Mouse (Mus musculus) megakaryocyte-erythroid progenitor cell, adult 5-6 weeks (primary cell): ENCODE results near the gene Stap2. TPM values are rescaled to one million over a fixed set of nuclear protein-coding genes. Genes with fewer than 3 reads are reported as not detected.

Experiments
- ATAC-seq: replicated peaks from 2 replicates; pipeline ENCODE4 v1.8.0; 2016; ENCODE audit warnings: mild to moderate bottlenecking, inconsistent platforms; ENCODE audit not compliant: severe bottlenecking, poor library complexity, low FRiP score, low TSS enrichment
- total RNA-seq, 2 experiments: library from RNA; stranded (forward) in 1 of 2; stranded (reverse) in 1 of 2; fragments of 200-1000, 215-1000 nt in 1 of 2; fragments of >200 nt in 1 of 2; fragmentation: Nextera tagmentation in 1 of 2; gene quantifications; 2 replicates each; pipeline ENCODE4 v1.2.3; 2014 to 2017

The Stap2 gene
- total RNA-seq, 2 experiments from 2014 or later: not detected

- ATAC-seq: no peak
Observed at GRCm38 (mm10) chr17:56026881-56027280, 21.5 kb upstream of the Stap2 start.

GRCm38 (mm10) chr17:56026303-56026702 is 20.9 kb upstream of the Stap2 start:
- no peak for ATAC-seq

GRCm38 (mm10) chr17:56024931-56025330 is 19.5 kb upstream of the Stap2 start:
- ATAC-seq: no peak

- no peak for ATAC-seq
Observed at GRCm38 (mm10) chr17:56024476-56024875, 19.1 kb upstream of the Stap2 start.

- no peak for ATAC-seq
Observed at GRCm38 (mm10) chr17:56023386-56023785, 18.0 kb upstream of the Stap2 start.

GRCm38 (mm10) chr17:56022989-56023290 is 17.6 kb upstream of the Stap2 start:
- no peak for ATAC-seq

GRCm38 (mm10) chr17:56022131-56022988 is 17.0 kb upstream of the Stap2 start:
- ATAC-seq: no peak

- no peak for ATAC-seq
Observed at GRCm38 (mm10) chr17:56021161-56021910, 16.0 kb upstream of the Stap2 start.

GRCm38 (mm10) chr17:56020400-56021084 is 15.2 kb upstream of the Stap2 start:
- no peak for ATAC-seq

- ATAC-seq: peak; percentile 42
Observed at GRCm38 (mm10) chr17:56018347-56019131, 13.2 kb upstream of the Stap2 start.

- ATAC-seq: no peak
Observed at GRCm38 (mm10) chr17:56017848-56018247, 12.5 kb upstream of the Stap2 start.

- ATAC-seq: no peak
Observed at GRCm38 (mm10) chr17:56016793-56017785, 11.7 kb upstream of the Stap2 start.

GRCm38 (mm10) chr17:56016382-56016781 is 11.0 kb upstream of the Stap2 start:
- no peak for ATAC-seq

GRCm38 (mm10) chr17:56015293-56015692 is 9.9 kb upstream of the Stap2 start:
- ATAC-seq: no peak

- no peak for ATAC-seq
Observed at GRCm38 (mm10) chr17:56011441-56011840, 6.1 kb upstream of the Stap2 start.

GRCm38 (mm10) chr17:56010681-56011080 is 5.3 kb upstream of the Stap2 start:
- ATAC-seq: peak; percentile 8; the same call in 1 of the 2 replicates

GRCm38 (mm10) chr17:56010255-56010654 is 4.9 kb upstream of the Stap2 start:
- ATAC-seq: no peak; the same call in 1 of the 2 replicates

- ATAC-seq: no peak
Observed at GRCm38 (mm10) chr17:56009962-56010240, 4.5 kb upstream of the Stap2 start.
